Mouse (Mus musculus) heart, embryonic 11.5 days (tissue): Measurements from ENCODE around the gene Gzmb. TPM values are rescaled to one million over a fixed set of nuclear protein-coding genes. Genes with fewer than 3 reads are reported as not detected.
"Not testable (repeated sequence)": the region's sequence is repeated elsewhere in the genome, so short reads cannot be mapped to it uniquely, and the experiment has no call there.

ENCODE experiments used
- ATAC-seq: fragments of 200-750 bp; cut with Nextera tagmentation; replicated peaks from 2 replicates; pipeline ENCODE4 v1.8.0; 2017; ENCODE audit warnings: moderate library complexity; ENCODE audit not compliant: insufficient number of reproducible peaks, low FRiP score, low TSS enrichment
- H3K27ac ChIP-seq: fragments of 300-500 bp; sonication (generic); 2 replicates; pipeline ENCODE4 v1.5.1; 2014; ENCODE audit warnings: mild to moderate bottlenecking, low read depth, low read length
- H3K27me3 ChIP-seq: fragments of 300-500 bp; sonication (generic); 2 replicates; pipeline ENCODE4 v1.6.1; 2014; ENCODE audit warnings: mild to moderate bottlenecking, low read length, mixed read lengths; ENCODE audit not compliant: control insufficient read depth, insufficient read depth
- H3K36me3 ChIP-seq: fragments of 300-500 bp; sonication (generic); 2 replicates; pipeline ENCODE4 v1.6.1; 2014; ENCODE audit warnings: mild to moderate bottlenecking, low read length, moderate library complexity, mixed read lengths; ENCODE audit not compliant: control insufficient read depth, insufficient read depth
- H3K4me1 ChIP-seq: fragments of 300-500 bp; sonication (generic); 2 replicates; pipeline ENCODE4 v1.6.1; 2014; ENCODE audit warnings: low read length; ENCODE audit not compliant: control insufficient read depth, insufficient read depth
- H3K4me2 ChIP-seq: fragments of 300-500 bp; sonication (generic); 2 replicates; pipeline ENCODE4 v1.6.1; 2014; ENCODE audit warnings: mild to moderate bottlenecking, moderate library complexity
- H3K4me3 ChIP-seq: fragments of 300-500 bp; sonication (generic); 2 replicates; pipeline ENCODE4 v1.5.1; 2014; ENCODE audit warnings: low read depth, low read length
- H3K9ac ChIP-seq: fragments of 300-500 bp; sonication (generic); 2 replicates; pipeline ENCODE4 v1.6.1; 2014; ENCODE audit warnings: mild to moderate bottlenecking, low read depth, low read length, moderate library complexity
- H3K9me3 ChIP-seq: fragments of 300-500 bp; sonication (generic); replicated peaks from 2 replicates; pipeline ENCODE4 v1.6.1; 2016; ENCODE audit warnings: low read length; ENCODE audit not compliant: control insufficient read depth
- WGBS: fragments of 180-500 bp; shearing (Covaris S2); extraction: QIAGEN DNeasy Blood & Tissue Kit; methylation state at CpG from one replicate; pipeline ENCODE4 v1.1.7; 2014; ENCODE audit not compliant: insufficient replicate concordance; 5-methylcytosine and 5-hydroxymethylcytosine counted together
- polyA plus RNA-seq: library from polyadenylated mRNA; unstranded; fragments of >200 nt; fragmentation: Nextera tagmentation; extraction: Ambion mirVana; gene quantifications from 2 replicates; pipeline ENCODE4 v1.2.1, GENCODE M21; 2014

Gene Gzmb
- not detected in 2 replicates for polyA plus RNA-seq

GRCm38 (mm10) chr14:56262153-56262552, at the start of gene Gzmb:
Gzmb (minus strand) TSS chr14:56262260.
- no peak within 1 kb of the TSS for H3K4me2 ChIP-seq
- H3K4me1 ChIP-seq: no peaks in the 10 kb centered on the region
- ATAC-seq: no peak
- no peak within 1 kb of the TSS for H3K4me3 ChIP-seq
- no peak within 1 kb of the TSS for H3K9ac ChIP-seq
- no peaks in the 10 kb centered on the region for H3K36me3 ChIP-seq
- 87% methylated on average over 5 of the region's 5 CpGs for WGBS
- H3K27me3 ChIP-seq: no peaks in the 10 kb centered on the region
- no peak within 1 kb of the TSS for H3K27ac ChIP-seq
- H3K9me3 ChIP-seq: no peaks in the 10 kb centered on the region

GRCm38 (mm10) chr14:56311801-56312200, 49.7 kb upstream of the Gzmb start:
- not testable (repeated sequence) for H3K9ac ChIP-seq, ATAC-seq, H3K27ac ChIP-seq, H3K4me1 ChIP-seq, H3K36me3 ChIP-seq, H3K9me3 ChIP-seq, H3K4me2 ChIP-seq, H3K27me3 ChIP-seq, H3K4me3 ChIP-seq

- H3K27me3 ChIP-seq: no peaks in the 10 kb centered on the region
- H3K27ac ChIP-seq: no peak overlapping the region
- H3K9me3 ChIP-seq: no peaks in the 10 kb centered on the region
- WGBS: 80% methylated on average over 9 of the region's 9 CpGs
- no peaks in the 10 kb centered on the region for H3K4me1 ChIP-seq
- H3K4me2 ChIP-seq: no peak overlapping the region
- ATAC-seq: no peak
- H3K4me3 ChIP-seq: no peak overlapping the region
- H3K9ac ChIP-seq: no peak overlapping the region
- H3K36me3 ChIP-seq: no peaks in the 10 kb centered on the region
Observed at GRCm38 (mm10) chr14:56310238-56310637, 48.2 kb upstream of the Gzmb start.

GRCm38 (mm10) chr14:56304149-56304548, 42.1 kb upstream of the Gzmb start:
- Histone ChIP-seq H3K4me3 (no peak overlapping the region), H3K27me3 (no peaks in the 10 kb centered on the region), H3K4me1 (no peaks in the 10 kb centered on the region), H3K4me2 (no peak overlapping the region), H3K9me3 (no peaks in the 10 kb centered on the region), H3K36me3 (no peaks in the 10 kb centered on the region), H3K9ac (no peak overlapping the region), H3K27ac (no peak overlapping the region)
- WGBS: under 1% methylated on average over 4 of the region's 4 CpGs
- ATAC-seq: no peak

GRCm38 (mm10) chr14:56303506-56304025, 41.5 kb upstream of the Gzmb start:
- Histone ChIP-seq H3K4me3 (no peak overlapping the region), H3K27ac (no peak overlapping the region), H3K36me3 (no peaks in the 10 kb centered on the region), H3K9ac (no peak overlapping the region), H3K27me3 (no peaks in the 10 kb centered on the region), H3K4me2 (no peak overlapping the region), H3K9me3 (no peaks in the 10 kb centered on the region), H3K4me1 (no peaks in the 10 kb centered on the region)
- 49% methylated on average over 10 of the region's 10 CpGs for WGBS
- ATAC-seq: no peak

- Histone ChIP-seq H3K4me1 (no peaks in the 10 kb centered on the region), H3K27ac (no peak overlapping the region), H3K9me3 (no peaks in the 10 kb centered on the region), H3K9ac (no peak overlapping the region), H3K27me3 (no peaks in the 10 kb centered on the region), H3K4me2 (no peak overlapping the region), H3K36me3 (no peaks in the 10 kb centered on the region), H3K4me3 (no peak overlapping the region)
- ATAC-seq: no peak
- WGBS: 90% methylated on average over 3 of the region's 3 CpGs
Observed at GRCm38 (mm10) chr14:56302091-56302490, 40.0 kb upstream of the Gzmb start.

GRCm38 (mm10) chr14:56296786-56297185, 34.7 kb upstream of the Gzmb start:
- Histone ChIP-seq H3K4me3 (no peak overlapping the region), H3K36me3 (no peaks in the 10 kb centered on the region), H3K4me1 (no peaks in the 10 kb centered on the region), H3K9me3 (no peaks in the 10 kb centered on the region), H3K9ac (no peak overlapping the region), H3K27me3 (no peaks in the 10 kb centered on the region), H3K27ac (no peak overlapping the region), H3K4me2 (no peak overlapping the region)
- 58% methylated on average over 5 of the region's 5 CpGs for WGBS
- ATAC-seq: no peak

GRCm38 (mm10) chr14:56296106-56296505, 34.0 kb upstream of the Gzmb start:
- Histone ChIP-seq H3K4me1 (no peaks in the 10 kb centered on the region), H3K4me3 (no peak overlapping the region), H3K4me2 (no peak overlapping the region), H3K27ac (no peak overlapping the region), H3K27me3 (no peaks in the 10 kb centered on the region), H3K9me3 (no peaks in the 10 kb centered on the region), H3K36me3 (no peaks in the 10 kb centered on the region), H3K9ac (no peak overlapping the region)
- 73% methylated on average over 4 of the region's 4 CpGs for WGBS
- no peak for ATAC-seq

GRCm38 (mm10) chr14:56293146-56293545, 31.1 kb upstream of the Gzmb start:
- H3K27ac ChIP-seq: no peak overlapping the region
- H3K4me3 ChIP-seq: no peak overlapping the region
- no peaks in the 10 kb centered on the region for H3K36me3 ChIP-seq
- no peaks in the 10 kb centered on the region for H3K4me1 ChIP-seq
- H3K27me3 ChIP-seq: no peaks in the 10 kb centered on the region
- H3K9me3 ChIP-seq: no peaks in the 10 kb centered on the region
- H3K4me2 ChIP-seq: no peak overlapping the region
- H3K9ac ChIP-seq: no peak overlapping the region
- ATAC-seq: no peak
